Comparison of ENCODE assay signal across 13 mouse cellular contexts in the genomic region with DNA sequence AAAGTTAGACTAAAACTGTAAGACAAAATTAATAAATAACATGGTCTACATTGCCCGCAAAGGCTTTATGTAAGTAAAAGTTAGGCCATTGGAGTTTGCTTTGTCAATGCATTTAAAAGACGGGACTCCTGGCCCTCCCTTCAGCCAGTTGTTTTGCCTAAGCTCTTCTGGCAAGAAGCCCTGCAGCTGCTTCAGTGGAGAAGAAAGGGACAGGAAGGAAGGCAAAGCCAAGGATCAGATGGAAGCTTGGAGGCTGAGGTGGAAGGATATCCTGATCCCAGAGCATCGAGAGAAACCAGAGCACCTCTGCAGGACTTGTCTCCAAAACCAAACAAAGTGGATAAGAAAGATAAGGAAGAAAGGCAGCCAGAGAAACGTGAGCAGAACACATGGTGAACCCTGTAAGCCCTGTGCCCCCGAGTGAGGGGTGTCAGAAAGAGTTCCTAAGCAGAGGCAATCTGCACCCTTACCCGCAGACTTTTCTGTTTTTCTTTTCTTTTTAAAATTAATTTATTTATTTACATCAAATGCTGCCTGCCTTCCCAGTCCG.
DNase-seq lines count a peak whose midpoint lies in the region; ATAC-seq lines count a peak whose summit lies in the region.
"Had no signal": no experiment of that assay in that cellular context is flagged by ENCODE, and none has a peak within 500 bp of the region (broad histone marks: within the 10 kb centered on the region; RNA-seq: fewer than 3 reads in every experiment).

No protein-coding gene starts in this region.

- H3K36me3 ChIP-seq in lung, embryonic 15.5 days, result no peaks in the 10 kb centered on the region
- no peaks in the 10 kb centered on the region for H3K36me3 ChIP-seq in heart, embryonic 16.5 days (ENCODE audit: control insufficient read depth, insufficient read depth)
- H3K36me3 ChIP-seq in stomach, embryonic 16.5 days (ENCODE audit: control insufficient read depth, insufficient read depth, low read length), result no peaks in the 10 kb centered on the region
- H3K36me3 ChIP-seq: limb, embryonic 15.5 days; midbrain, embryonic 12.5 days had no signal

- no peak overlapping the region for H3K4me3 ChIP-seq in lung, embryonic 15.5 days
- no peak overlapping the region for H3K4me3 ChIP-seq in heart, embryonic 16.5 days (ENCODE audit: low read length)
- H3K4me3 ChIP-seq in stomach, embryonic 16.5 days (replicated peaks; ENCODE audit: low read length), result no peak overlapping the region
- H3K4me3 ChIP-seq: limb, embryonic 15.5 days; midbrain, embryonic 12.5 days had no signal

- peak overlapping the region; percentile 42 for H3K27ac ChIP-seq in lung, embryonic 15.5 days
- peak overlapping the region; percentile 42 for H3K27ac ChIP-seq in heart, embryonic 16.5 days (ENCODE audit: low read length)
- H3K27ac ChIP-seq in stomach, embryonic 16.5 days (ENCODE audit: low read length), result no peak overlapping the region
- H3K27ac ChIP-seq: hindbrain, postnatal 0 days; limb, embryonic 15.5 days; midbrain, embryonic 12.5 days had no signal

- ATAC-seq in lung, embryonic 15.5 days (ENCODE audit: borderline replicate concordance, extremely low read depth, low FRiP score, low TSS enrichment), result no peak
- ATAC-seq in heart, embryonic 16.5 days (replicated peaks; ENCODE audit: extremely low read depth, insufficient read depth, low FRiP score), result peak; percentile 47; the same call in 1 of the 2 replicates
- peak; percentile 30; the same call in 1 of the 2 replicates for ATAC-seq in stomach, embryonic 16.5 days (ENCODE audit: insufficient read depth, low FRiP score)
- ATAC-seq: hindbrain, postnatal 0 days had no signal

- peak; percentile 17 for DNase-seq in adrenal gland, adult 2 months
- DNase-seq in adrenal gland, postnatal 25 days, result no peak
- DNase-seq in lung, adult 18-20 months, result no peak
- no peak for DNase-seq in thymus, adult 18-20 months
- no peak for DNase-seq in layer of hippocampus, adult 9-10 months (ENCODE audit: low spot score)
- DNase-seq: adrenal gland, postnatal 10 days; cerebellum, adult 11 months had no signal

- H3K9me3 ChIP-seq in lung, embryonic 15.5 days, result no peaks in the 10 kb centered on the region
- H3K9me3 ChIP-seq in heart, embryonic 16.5 days (replicated peaks; ENCODE audit: control insufficient read depth, low read length), result no peaks in the 10 kb centered on the region
- no peaks in the 10 kb centered on the region for H3K9me3 ChIP-seq in stomach, embryonic 16.5 days (replicated peaks; ENCODE audit: control insufficient read depth, low read length)
- H3K9me3 ChIP-seq: limb, embryonic 15.5 days; midbrain, embryonic 12.5 days had no signal

- no peaks in the 10 kb centered on the region for H3K27me3 ChIP-seq in lung, embryonic 15.5 days
- no peaks in the 10 kb centered on the region for H3K27me3 ChIP-seq in heart, embryonic 16.5 days (ENCODE audit: control insufficient read depth, insufficient read depth, low read length)
- H3K27me3 ChIP-seq in stomach, embryonic 16.5 days (ENCODE audit: control insufficient read depth, insufficient read depth, low read length), result no peaks in the 10 kb centered on the region
- H3K27me3 ChIP-seq: limb, embryonic 15.5 days; midbrain, embryonic 12.5 days had no signal

- H3K9ac ChIP-seq in lung, embryonic 15.5 days, result no peak overlapping the region
- no peak overlapping the region for H3K9ac ChIP-seq in heart, embryonic 16.5 days (ENCODE audit: low read length)
- no peak overlapping the region for H3K9ac ChIP-seq in stomach, embryonic 16.5 days (ENCODE audit: low read length)
- H3K9ac ChIP-seq: limb, embryonic 15.5 days; midbrain, embryonic 12.5 days had no signal

- H3K4me1 ChIP-seq in lung, embryonic 15.5 days, result peaks cover 33% of the 10 kb centered on the region
- H3K4me1 ChIP-seq in heart, embryonic 16.5 days (ENCODE audit: control insufficient read depth, insufficient read depth, low read length), result peaks cover 36% of the 10 kb centered on the region
- H3K4me1 ChIP-seq in stomach, embryonic 16.5 days (ENCODE audit: control insufficient read depth, insufficient read depth, low read length), result peaks cover 6% of the 10 kb centered on the region
- H3K4me1 ChIP-seq: midbrain, embryonic 12.5 days had no signal

- 23% methylated on average over 7 of the region's 7 CpGs for WGBS in lung, embryonic 15.5 days
- 36% methylated on average over 7 of the region's 7 CpGs for WGBS in heart, embryonic 16.5 days
- WGBS in stomach, embryonic 16.5 days, result 34% methylated on average over 7 of the region's 7 CpGs

- H3K4me2 ChIP-seq in lung, embryonic 15.5 days, result no peak overlapping the region
- no peak overlapping the region for H3K4me2 ChIP-seq in heart, embryonic 16.5 days (ENCODE audit: low read depth, low read length)
- H3K4me2 ChIP-seq in stomach, embryonic 16.5 days (ENCODE audit: low read depth, low read length), result no peak overlapping the region
- H3K4me2 ChIP-seq: limb, embryonic 15.5 days; midbrain, embryonic 12.5 days had no signal
